Mouse (Mus musculus) heart, postnatal 0 days (tissue): ENCODE results near the gene Gria3. TPM values are rescaled to one million over a fixed set of nuclear protein-coding genes. Genes with fewer than 3 reads are reported as not detected.

Experiments
- ATAC-seq: fragments of 200-750 bp; cut with Nextera tagmentation; 2 replicates; pipeline ENCODE4 v1.8.0; 2017; ENCODE audit warnings: low read depth, moderate number of reproducible peaks, moderate library complexity; ENCODE audit not compliant: insufficient read depth
- DNase-seq: peaks from one replicate; pipeline ENCODE4 v3.0.0-alpha.2; 2016; ENCODE audit warnings: low spot score
- H3K27ac ChIP-seq: fragments of 300-500 bp; sonication (generic); 2 replicates; pipeline ENCODE4 v1.5.1; 2014; ENCODE audit warnings: low read depth, mild to moderate bottlenecking
- H3K27me3 ChIP-seq: fragments of 300-500 bp; sonication (generic); 2 replicates; pipeline ENCODE4 v1.6.1; 2014; ENCODE audit warnings: low read length, mixed read lengths; ENCODE audit not compliant: control insufficient read depth, insufficient read depth
- H3K36me3 ChIP-seq: fragments of 300-500 bp; sonication (generic); replicated peaks from 2 replicates; pipeline ENCODE4 v1.6.1; 2014; ENCODE audit warnings: low read length, mixed read lengths; ENCODE audit not compliant: control insufficient read depth, insufficient read depth
- H3K4me1 ChIP-seq: fragments of 300-500 bp; sonication (generic); 2 replicates; pipeline ENCODE4 v1.6.1; 2014; ENCODE audit warnings: antibody characterized with exemption; ENCODE audit not compliant: control insufficient read depth, insufficient read depth
- H3K4me2 ChIP-seq: fragments of 300-500 bp; sonication (generic); 2 replicates; pipeline ENCODE4 v1.6.1; 2014; ENCODE audit warnings: low read depth, mild to moderate bottlenecking, low read length, moderate library complexity
- H3K4me3 ChIP-seq: fragments of 300-500 bp; sonication (generic); 2 replicates; pipeline ENCODE4 v1.5.1; 2014; ENCODE audit warnings: low read depth, low read length
- H3K9ac ChIP-seq: fragments of 300-500 bp; sonication (generic); replicated peaks from 2 replicates; pipeline ENCODE4 v1.6.1; 2014; ENCODE audit warnings: low read depth, low read length, mixed read lengths
- H3K9me3 ChIP-seq: fragments of 300-500 bp; sonication (generic); replicated peaks from 2 replicates; pipeline ENCODE4 v1.6.1; 2016; ENCODE audit warnings: low read length; ENCODE audit not compliant: control insufficient read depth
- CTCF ChIP-seq: IDR thresholded peaks from 2 replicates; pipeline ENCODE4 v1.5.1; 2016; ENCODE audit warnings: antibody characterized with exemption, control low read depth, low read depth
- EP300 ChIP-seq: IDR thresholded peaks from 2 replicates; pipeline ENCODE4 v1.6.1; 2016; ENCODE audit warnings: antibody characterized with exemption, low read depth
- WGBS: fragments of 180-500 bp; shearing (Covaris S2); extraction: QIAGEN DNeasy Blood & Tissue Kit; methylation state at CpG from one replicate; pipeline ENCODE4 v1.1.7; 2014; 5-methylcytosine and 5-hydroxymethylcytosine counted together
- polyA plus RNA-seq: library from polyadenylated mRNA; unstranded; fragments of >200 nt; fragmentation: Nextera tagmentation; extraction: Ambion mirVana; gene quantifications from 2 replicates; pipeline ENCODE4 v1.2.1, GENCODE M21; 2015
- total RNA-seq: library from RNA; depleted of rRNA; stranded (reverse); fragments of >200 nt; gene quantifications from 2 replicates; pipeline ENCODE4 v1.2.3, GENCODE M21; 2014; ENCODE audit warnings: low replicate concordance

Gria3 gene
- total and polyA plus RNA-seq, 2 experiments from 2014 or later: 2.1 to 3.4 TPM

GRCm38 (mm10) chrX:41401590-41402240, 1.1 kb downstream of the Gria3 start:
- Histone ChIP-seq H3K9ac (peak overlapping the region; percentile 40), H3K9me3 (no peaks in the 10 kb centered on the region), H3K27me3 (0 out of 2 replicates have a peak, but pooled peaks cover 2% of the 10 kb centered on the region), H3K27ac (peak overlapping the region; percentile 53; the same call in 1 of the 2 replicates), H3K4me1 (no peaks in the 10 kb centered on the region), H3K4me3 (peak overlapping the region; percentile 51), H3K36me3 (no peaks in the 10 kb centered on the region), H3K4me2 (peak overlapping the region; percentile 74)
- no peak for DNase-seq
- ATAC-seq: peak; percentile 24
- no peak for TF ChIP-seq CTCF
- WGBS: 16% methylated on average over 20 of the region's 20 CpGs

- 0 out of 2 replicates have a peak, but pooled peaks have one; percentile 27 for ATAC-seq
- TF ChIP-seq EP300 (no peak), CTCF (no peak)
- no peak for DNase-seq
- Histone ChIP-seq H3K4me1 (no peaks in the 10 kb centered on the region), H3K36me3 (no peaks in the 10 kb centered on the region), H3K27ac (peak overlapping the region; percentile 53), H3K27me3 (0 out of 2 replicates have a peak, but pooled peaks cover 2% of the 10 kb centered on the region), H3K4me2 (peak overlapping the region; percentile 74), H3K9ac (peak overlapping the region; percentile 40; the same call in 1 of the 2 replicates), H3K4me3 (peak overlapping the region; percentile 51), H3K9me3 (no peaks in the 10 kb centered on the region)
- WGBS: 24% methylated on average over 6 of the region's 6 CpGs
These were observed 2.0 kb downstream of the Gria3 start for GRCm38 (mm10) chrX:41402656-41403055.

- Histone ChIP-seq H3K4me3 (no peak overlapping the region), H3K27ac (no peak overlapping the region), H3K4me1 (no peaks in the 10 kb centered on the region), H3K9ac (no peak overlapping the region), H3K9me3 (no peaks in the 10 kb centered on the region), H3K27me3 (0 out of 2 replicates have a peak, but pooled peaks cover 2% of the 10 kb centered on the region), H3K36me3 (no peaks in the 10 kb centered on the region), H3K4me2 (no peak overlapping the region)
- TF ChIP-seq EP300 (no peak), CTCF (no peak)
- WGBS: 61% methylated on average over 9 of the region's 9 CpGs
- ATAC-seq: no peak
- no peak for DNase-seq
These were observed 5.6 kb downstream of the Gria3 start for GRCm38 (mm10) chrX:41406288-41406687.

- Histone ChIP-seq H3K9me3 (no peaks in the 10 kb centered on the region), H3K4me2 (no peak overlapping the region), H3K4me1 (no peaks in the 10 kb centered on the region), H3K27me3 (no peaks in the 10 kb centered on the region), H3K4me3 (no peak overlapping the region), H3K9ac (no peak overlapping the region), H3K36me3 (no peaks in the 10 kb centered on the region), H3K27ac (no peak overlapping the region)
- 22% methylated on average over 1 of the region's 1 CpGs for WGBS
- TF ChIP-seq EP300 (no peak), CTCF (no peak)
- ATAC-seq (no peak), DNase-seq (no peak)
These were observed 9.1 kb downstream of the Gria3 start for GRCm38 (mm10) chrX:41409791-41410190.

- Histone ChIP-seq H3K9me3 (no peaks in the 10 kb centered on the region), H3K27me3 (no peaks in the 10 kb centered on the region), H3K4me2 (no peak overlapping the region), H3K4me1 (no peaks in the 10 kb centered on the region), H3K27ac (no peak overlapping the region), H3K9ac (no peak overlapping the region), H3K36me3 (no peaks in the 10 kb centered on the region), H3K4me3 (no peak overlapping the region)
- ATAC-seq: no peak
- no peak for TF ChIP-seq EP300
- no peak for DNase-seq
- WGBS: 72% methylated on average over 6 of the region's 6 CpGs
These were observed 25.0 kb downstream of the Gria3 start for GRCm38 (mm10) chrX:41425651-41426050.

- Histone ChIP-seq H3K4me1 (no peaks in the 10 kb centered on the region), H3K27ac (no peak overlapping the region), H3K9ac (no peak overlapping the region), H3K36me3 (no peaks in the 10 kb centered on the region), H3K9me3 (no peaks in the 10 kb centered on the region), H3K4me2 (no peak overlapping the region), H3K4me3 (no peak overlapping the region), H3K27me3 (no peaks in the 10 kb centered on the region)
- 73% methylated on average over 5 of the region's 5 CpGs for WGBS
- TF ChIP-seq CTCF: no peak
- TF ChIP-seq EP300: no peak
- DNase-seq (no peak), ATAC-seq (no peak)
These were observed 27.4 kb downstream of the Gria3 start for GRCm38 (mm10) chrX:41428011-41428410.
